In the genomic region with DNA sequence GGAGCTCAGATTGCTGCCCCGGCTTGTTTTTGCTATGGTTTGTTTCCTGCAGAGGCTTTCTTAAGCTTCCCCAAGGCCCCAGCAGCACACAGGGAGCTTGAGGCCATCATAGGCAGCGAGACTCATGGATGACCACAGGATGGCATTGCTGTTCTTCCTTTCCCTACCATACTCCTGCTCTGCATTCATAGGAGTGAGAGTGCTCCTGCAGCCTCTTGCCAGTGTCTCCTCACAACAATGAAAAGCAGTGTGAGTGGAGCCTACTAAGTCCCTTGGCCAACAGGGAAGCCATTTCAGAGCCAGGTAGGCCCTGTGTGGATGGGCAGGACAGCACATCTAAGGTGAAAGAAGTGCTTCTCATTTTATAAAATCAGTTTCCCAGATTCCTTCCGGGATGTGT, we compare ENCODE assay signal across 8 mouse cellular contexts.
DNase-seq lines count a peak whose midpoint lies in the region; ATAC-seq and TF ChIP-seq lines count a peak whose summit lies in the region.

No protein-coding gene starts in this region.

- H3K9me3 ChIP-seq in liver, postnatal 0 days (ENCODE audit: low read length): no peaks in the 10 kb centered on the region
- H3K9me3 ChIP-seq in liver, embryonic 12.5 days (replicated peaks): no peaks in the 10 kb centered on the region
- no peaks in the 10 kb centered on the region for H3K9me3 ChIP-seq in hindbrain, postnatal 0 days (ENCODE audit: low read length)

- ATAC-seq in liver, postnatal 0 days: no peak
- ATAC-seq in liver, embryonic 12.5 days: no peak
- peak; percentile 97 for ATAC-seq in hindbrain, postnatal 0 days

- no peak overlapping the region for H3K27ac ChIP-seq in liver, postnatal 0 days (ENCODE audit: low read depth)
- H3K27ac ChIP-seq in liver, embryonic 12.5 days: no peak overlapping the region
- peak overlapping the region; percentile 80 for H3K27ac ChIP-seq in hindbrain, postnatal 0 days

- intact Hi-C loops in left cerebral cortex, postnatal 36 days (cut with DNase I): loop anchor here (10.0 kb wide), 1 partner anchor 1349 kb away; a partner anchor contains a TSS

- no peak for TF ChIP-seq EP300 in liver, postnatal 0 days (IDR thresholded peaks at IDR 0.05; ENCODE audit: low read depth)

- H3K4me3 ChIP-seq in liver, postnatal 0 days (ENCODE audit: low read depth, low read length): no peak overlapping the region
- H3K4me3 ChIP-seq in liver, embryonic 12.5 days: no peak overlapping the region
- H3K4me3 ChIP-seq in hindbrain, postnatal 0 days (ENCODE audit: low read length): no peak overlapping the region

- H3K9ac ChIP-seq in liver, postnatal 0 days (replicated peaks): no peak overlapping the region
- H3K9ac ChIP-seq in liver, embryonic 12.5 days: no peak overlapping the region
- no peak overlapping the region for H3K9ac ChIP-seq in hindbrain, postnatal 0 days (replicated peaks; ENCODE audit: low read length)

- 0 out of 2 replicates have a peak, but pooled peaks have one; percentile 3 for TF ChIP-seq CTCF in liver, postnatal 0 days (IDR thresholded peaks at IDR 0.05; ENCODE audit: low read depth)
- TF ChIP-seq CTCF in hindbrain, postnatal 0 days (IDR thresholded peaks at IDR 0.05; ENCODE audit: low read depth): peak; percentile 90

- WGBS in liver, postnatal 0 days (ENCODE audit: insufficient replicate concordance): 62% methylated on average over 3 of the region's 3 CpGs
- WGBS in liver, embryonic 12.5 days (ENCODE audit: insufficient replicate concordance): 51% methylated on average over 3 of the region's 3 CpGs
- 44% methylated on average over 3 of the region's 3 CpGs for WGBS in hindbrain, postnatal 0 days

- no peaks in the 10 kb centered on the region for H3K4me1 ChIP-seq in liver, postnatal 0 days (ENCODE audit: insufficient read depth)
- H3K4me1 ChIP-seq in liver, embryonic 12.5 days: no peaks in the 10 kb centered on the region
- H3K4me1 ChIP-seq in hindbrain, postnatal 0 days (ENCODE audit: insufficient read depth, low read length): no peaks in the 10 kb centered on the region

- H3K4me2 ChIP-seq in liver, postnatal 0 days (ENCODE audit: low read depth, low read length): no peak overlapping the region
- H3K4me2 ChIP-seq in liver, embryonic 12.5 days: no peak overlapping the region
- peak overlapping the region; percentile 30 for H3K4me2 ChIP-seq in hindbrain, postnatal 0 days (ENCODE audit: low read depth, low read length)

- H3K27me3 ChIP-seq in liver, postnatal 0 days (ENCODE audit: insufficient read depth, low read length): no peaks in the 10 kb centered on the region
- H3K27me3 ChIP-seq in liver, embryonic 12.5 days (replicated peaks): no peaks in the 10 kb centered on the region
- H3K27me3 ChIP-seq in hindbrain, postnatal 0 days (ENCODE audit: insufficient read depth, low read length): no peaks in the 10 kb centered on the region

- no peak for DNase-seq in liver, postnatal 0 days
- DNase-seq in embryo, embryonic 9.5 days (ENCODE audit: extremely low spot score): peak; percentile 16
- DNase-seq in hindbrain, postnatal 0 days (ENCODE audit: low spot score): peak; percentile 88
- peak; percentile 62 to 63 for DNase-seq in left cerebral cortex, postnatal 36 days (ENCODE audit: low spot score in 2 of 2)
- peak; percentile 34 for DNase-seq in right cerebral cortex, postnatal 4 days
- no peak for DNase-seq in urinary bladder, postnatal 25 days (ENCODE audit: low spot score)
- DNase-seq in spleen, postnatal 36 days (ENCODE audit: low spot score in 2 of 2): no peak

- H3K36me3 ChIP-seq in liver, postnatal 0 days (replicated peaks; ENCODE audit: insufficient read depth, low read length): no peaks in the 10 kb centered on the region
- H3K36me3 ChIP-seq in liver, embryonic 12.5 days: no peaks in the 10 kb centered on the region
- no peaks in the 10 kb centered on the region for H3K36me3 ChIP-seq in hindbrain, postnatal 0 days (ENCODE audit: insufficient read depth, low read length)

Comparison
In these comparisons a context has a peak if more than half of its experiments do, and no peak if none do; other contexts are left out.
1. DNase-seq: peak in embryo, embryonic 9.5 days (single experiment), hindbrain, postnatal 0 days (single experiment), left cerebral cortex, postnatal 36 days (2 of 2) and right cerebral cortex, postnatal 4 days (single experiment); none in liver, postnatal 0 days (single experiment), urinary bladder, postnatal 25 days (single experiment) and spleen, postnatal 36 days (0 of 2).